ENCODE assay signal across 12 mouse cellular contexts in genomic region chr2:29739368-29739767, GRCm38 (mm10). TPM values are rescaled to one million over a fixed set of nuclear protein-coding genes. Genes with fewer than 3 reads are reported as not detected.
DNase-seq lines count a peak whose midpoint lies in the region; ATAC-seq and TF ChIP-seq lines count a peak whose summit lies in the region.
"Had no signal": no experiment of that assay in that cellular context is flagged by ENCODE, and none has a peak within 500 bp of the region (broad histone marks: within the 10 kb centered on the region; RNA-seq: fewer than 3 reads in every experiment).

No protein-coding gene starts in this region.

- H3K9ac ChIP-seq in heart, adult 2 months (ENCODE audit: low read depth, low read length) = no peak overlapping the region
- no peak overlapping the region for H3K9ac ChIP-seq in heart, embryonic 12.5 days
- H3K9ac ChIP-seq in liver, embryonic 14.5 days (replicated peaks) = no peak overlapping the region
- peak overlapping the region; percentile 5; the same call in 1 of the 2 replicates for H3K9ac ChIP-seq in stomach, embryonic 16.5 days (ENCODE audit: low read length)
- H3K9ac ChIP-seq: midbrain, embryonic 13.5 days had no signal

- TF ChIP-seq EP300 in heart, adult 2 months (IDR thresholded peaks at IDR 0.05; ENCODE audit: insufficient read depth, low read depth, low read length) = no peak
- no peak for TF ChIP-seq EP300 in liver, embryonic 14.5 days (IDR thresholded peaks at IDR 0.05; ENCODE audit: low read depth)

- TF ChIP-seq CTCF in heart, adult 2 months (IDR thresholded peaks at IDR 0.05) = peak; percentile 24
- no peak for TF ChIP-seq CTCF in lung, adult 2 months (IDR thresholded peaks at IDR 0.05; ENCODE audit: insufficient read depth, low read length)
- 0 out of 2 replicates have a peak, but pooled peaks have one; percentile 27 for TF ChIP-seq CTCF in liver, embryonic 14.5 days (IDR thresholded peaks at IDR 0.05; ENCODE audit: low read depth)
- no peak for TF ChIP-seq CTCF in cerebellum, adult 2 months (IDR thresholded peaks at IDR 0.05; ENCODE audit: borderline replicate concordance, insufficient read depth, low read depth, low read length)

- no peaks in the 10 kb centered on the region for H3K36me3 ChIP-seq in heart, adult 2 months (ENCODE audit: control insufficient read depth, insufficient read depth, low read length)
- H3K36me3 ChIP-seq in heart, embryonic 12.5 days = peaks cover 61% of the 10 kb centered on the region
- peaks cover 4% of the 10 kb centered on the region; the same call in 1 of the 2 replicates for H3K36me3 ChIP-seq in liver, embryonic 14.5 days (replicated peaks; ENCODE audit: control insufficient read depth, insufficient read depth, low read depth)
- H3K36me3 ChIP-seq in stomach, embryonic 16.5 days (ENCODE audit: control insufficient read depth, insufficient read depth, low read length) = peaks cover 10% of the 10 kb centered on the region; the same call in 1 of the 2 replicates
- H3K36me3 ChIP-seq in midbrain, embryonic 10.5 days = peaks cover 60% of the 10 kb centered on the region

- H3K79me2 ChIP-seq in heart, adult 2 months (replicated peaks; ENCODE audit: control insufficient read depth, insufficient read depth, low read length) = no peaks in the 10 kb centered on the region

- H3K4me3 ChIP-seq in heart, adult 2 months = no peak overlapping the region
- H3K4me3 ChIP-seq in heart, embryonic 12.5 days = no peak overlapping the region
- no peak overlapping the region for H3K4me3 ChIP-seq in lung, adult 2 months (replicated peaks; ENCODE audit: extremely low read depth, low read depth, low read length)
- no peak overlapping the region for H3K4me3 ChIP-seq in liver, embryonic 14.5 days (ENCODE audit: insufficient read depth in 1 of 2, low read depth in 2 of 2, low read length in 2 of 2)
- H3K4me3 ChIP-seq in stomach, embryonic 16.5 days (replicated peaks; ENCODE audit: low read length) = no peak overlapping the region
- H3K4me3 ChIP-seq in midbrain, embryonic 10.5 days = no peak overlapping the region
- no peak overlapping the region for H3K4me3 ChIP-seq in cerebellum, adult 2 months (replicated peaks; ENCODE audit: insufficient read depth, low read depth, low read length)
- H3K4me3 ChIP-seq: midbrain, embryonic 13.5 days had no signal

- no peak for ATAC-seq in heart, embryonic 12.5 days (ENCODE audit: insufficient number of reproducible peaks, low FRiP score)
- ATAC-seq in liver, embryonic 14.5 days (ENCODE audit: insufficient read depth) = no peak
- ATAC-seq in stomach, embryonic 16.5 days (ENCODE audit: insufficient read depth, low FRiP score) = no peak
- ATAC-seq: midbrain, embryonic 13.5 days had no signal

- H3K4me2 ChIP-seq in heart, embryonic 12.5 days = no peak overlapping the region
- no peak overlapping the region for H3K4me2 ChIP-seq in liver, embryonic 14.5 days (ENCODE audit: low read depth)
- no peak overlapping the region for H3K4me2 ChIP-seq in stomach, embryonic 16.5 days (ENCODE audit: low read depth, low read length)
- H3K4me2 ChIP-seq: midbrain, embryonic 13.5 days had no signal

- 71% methylated on average over 5 of the region's 5 CpGs for WGBS in heart, adult 2 months
- WGBS in heart, embryonic 12.5 days = 69% methylated on average over 5 of the region's 5 CpGs
- 53% methylated on average over 5 of the region's 5 CpGs for whole genome bisulfite sequencing in lung, adult 2 months
- 33% methylated on average over 5 of the region's 5 CpGs for WGBS in liver, embryonic 14.5 days (ENCODE audit: insufficient replicate concordance)
- WGBS in stomach, embryonic 16.5 days = 46% methylated on average over 5 of the region's 5 CpGs
- 77% methylated on average over 5 of the region's 5 CpGs for WGBS in midbrain, embryonic 10.5 days
- WGBS in cerebellum, adult 2 months = 74% methylated on average over 5 of the region's 5 CpGs

- no peaks in the 10 kb centered on the region for H3K9me3 ChIP-seq in heart, embryonic 12.5 days (replicated peaks)
- H3K9me3 ChIP-seq in liver, embryonic 14.5 days (ENCODE audit: control insufficient read depth, low read length) = no peaks in the 10 kb centered on the region
- no peaks in the 10 kb centered on the region for H3K9me3 ChIP-seq in stomach, embryonic 16.5 days (replicated peaks; ENCODE audit: control insufficient read depth, low read length)
- no peaks in the 10 kb centered on the region for H3K9me3 ChIP-seq in midbrain, embryonic 10.5 days (replicated peaks)
- H3K9me3 ChIP-seq: midbrain, embryonic 13.5 days had no signal

- no peak overlapping the region for H3K27ac ChIP-seq in heart, adult 2 months
- H3K27ac ChIP-seq in heart, embryonic 12.5 days (ENCODE audit: poor library complexity, severe bottlenecking) = no peak overlapping the region
- H3K27ac ChIP-seq in liver, embryonic 14.5 days = no peak overlapping the region
- peak overlapping the region; percentile 44 for H3K27ac ChIP-seq in stomach, embryonic 16.5 days (ENCODE audit: low read length)
- H3K27ac ChIP-seq in midbrain, embryonic 10.5 days (replicated peaks) = no peak overlapping the region
- H3K27ac ChIP-seq in cerebellum, adult 2 months (ENCODE audit: insufficient read depth, low read length) = no peak overlapping the region
- H3K27ac ChIP-seq: midbrain, embryonic 13.5 days had no signal

- TF ChIP-seq POLR2A in heart, adult 2 months (IDR thresholded peaks at IDR 0.05; ENCODE audit: insufficient read depth, low read depth, low read length) = no peak
- TF ChIP-seq POLR2A in lung, adult 2 months (IDR thresholded peaks at IDR 0.05; ENCODE audit: borderline replicate concordance, extremely low read depth, low read depth, low read length) = no peak
- TF ChIP-seq POLR2A in cerebellum, adult 2 months (IDR thresholded peaks at IDR 0.05; ENCODE audit: borderline replicate concordance, insufficient read depth, low read length) = no peak

- DNase-seq in heart, adult 2 months = peak in 1 of 2 experiments; percentile 46
- peak; percentile 38 for DNase-seq in lung, postnatal 10 days
- no peak for DNase-seq in lung, adult 2 months
- no peak for DNase-seq in liver, embryonic 14.5 days (ENCODE audit: low read depth in 3 of 3, low spot score in 3 of 3)
- no peak for DNase-seq in midbrain, embryonic 10.5 days (ENCODE audit: low spot score)
- no peak for DNase-seq in cerebellum, adult 2 months

- intact Hi-C loops in heart, adult 2 months (cut with DNase I) = no loop called here

- H3K4me1 ChIP-seq in heart, adult 2 months (ENCODE audit: control insufficient read depth, insufficient read depth, low read length) = no peaks in the 10 kb centered on the region
- H3K4me1 ChIP-seq in heart, embryonic 12.5 days (replicated peaks) = peaks cover 16% of the 10 kb centered on the region; the same call in 1 of the 2 replicates
- H3K4me1 ChIP-seq in lung, adult 2 months (ENCODE audit: control insufficient read depth, insufficient read depth, low read length) = no peaks in the 10 kb centered on the region
- H3K4me1 ChIP-seq in liver, embryonic 14.5 days (replicated peaks; ENCODE audit: control insufficient read depth in 2 of 2, insufficient read depth in 2 of 2, low read length in 1 of 2) = no peaks in the 10 kb centered on the region
- H3K4me1 ChIP-seq in stomach, embryonic 16.5 days (ENCODE audit: control insufficient read depth, insufficient read depth, low read length) = 0 out of 2 replicates have a peak, but pooled peaks cover 3% of the 10 kb centered on the region
- H3K4me1 ChIP-seq in midbrain, embryonic 10.5 days = 0 out of 2 replicates have a peak, but pooled peaks cover 3% of the 10 kb centered on the region
- peaks cover 8% of the 10 kb centered on the region; the same call in 1 of the 2 replicates for H3K4me1 ChIP-seq in cerebellum, adult 2 months (ENCODE audit: control insufficient read depth, insufficient read depth, low read length)
- H3K4me1 ChIP-seq: midbrain, embryonic 13.5 days had no signal

- H3K27me3 ChIP-seq in heart, adult 2 months (ENCODE audit: control insufficient read depth, insufficient read depth, low read length) = no peaks in the 10 kb centered on the region
- no peaks in the 10 kb centered on the region for H3K27me3 ChIP-seq in heart, embryonic 12.5 days (replicated peaks)
- H3K27me3 ChIP-seq in liver, embryonic 14.5 days (ENCODE audit: control insufficient read depth, insufficient read depth, low read length) = no peaks in the 10 kb centered on the region
- no peaks in the 10 kb centered on the region for H3K27me3 ChIP-seq in stomach, embryonic 16.5 days (ENCODE audit: control insufficient read depth, insufficient read depth, low read length)
- H3K27me3 ChIP-seq in midbrain, embryonic 10.5 days (ENCODE audit: low read depth, poor library complexity, severe bottlenecking) = no peaks in the 10 kb centered on the region
- no peaks in the 10 kb centered on the region for H3K27me3 ChIP-seq in cerebellum, adult 2 months (ENCODE audit: control insufficient read depth, insufficient read depth, low read length)
- H3K27me3 ChIP-seq: midbrain, embryonic 13.5 days had no signal

RNA-seq across cellular contexts. Expression of gene Gm13420, which starts 12.1 kb away (rescaled TPM):
- not detected for total RNA-seq in heart, adult 2 months (2021)
- polyA plus RNA-seq in heart, adult 2 months (2012; rRNA removed) = not detected in 2 replicates
- not detected in 2 replicates for polyA plus RNA-seq in heart, embryonic 12.5 days (2016; fragmentation: Nextera tagmentation; extraction: Ambion mirVana)
- 0.11 and 0.42 TPM in 2 replicates for polyA plus RNA-seq in lung, adult 2 months (2012; rRNA removed)
- 0.39 and 0.64 TPM in 2 replicates for polyA plus RNA-seq in liver, embryonic 14.5 days (2012; rRNA removed)
- 0.34 and 0.38 TPM in 2 replicates for polyA plus RNA-seq in liver, embryonic 14.5 days (2014; fragmentation: Nextera tagmentation; extraction: Ambion mirVana)
- polyA plus RNA-seq in stomach, embryonic 16.5 days (2015; fragmentation: Nextera tagmentation; extraction: Ambion mirVana) = 0.74 and 0.91 TPM in 2 replicates
- not detected in 2 replicates for polyA plus RNA-seq in midbrain, embryonic 10.5 days (2016; fragmentation: Nextera tagmentation; extraction: Ambion mirVana)
- 0.19 and 0.28 TPM in 2 replicates for polyA plus RNA-seq in cerebellum, adult 2 months (2012; rRNA removed)
- total RNA-seq: heart, postnatal 36 days had no signal

RNA-seq across cellular contexts. Expression of gene Gm13547, which starts 19.7 kb away (rescaled TPM):
- not detected for total RNA-seq in heart, adult 2 months (2021)
- polyA plus RNA-seq in heart, adult 2 months (2012; rRNA removed) = not detected in 2 replicates
- polyA plus RNA-seq in heart, embryonic 12.5 days (2016; fragmentation: Nextera tagmentation; extraction: Ambion mirVana) = 0.44 TPM in 1 of 2 replicates, not detected in the other
- polyA plus RNA-seq in lung, adult 2 months (2012; rRNA removed) = not detected in 2 replicates
- not detected in 2 replicates for polyA plus RNA-seq in liver, embryonic 14.5 days (2012; rRNA removed)
- polyA plus RNA-seq in liver, embryonic 14.5 days (2014; fragmentation: Nextera tagmentation; extraction: Ambion mirVana) = not detected in 2 replicates
- not detected in 2 replicates for polyA plus RNA-seq in stomach, embryonic 16.5 days (2015; fragmentation: Nextera tagmentation; extraction: Ambion mirVana)
- polyA plus RNA-seq in midbrain, embryonic 10.5 days (2016; fragmentation: Nextera tagmentation; extraction: Ambion mirVana) = 0.56 TPM in 1 of 2 replicates, not detected in the other
- not detected in 2 replicates for polyA plus RNA-seq in cerebellum, adult 2 months (2012; rRNA removed)
- total RNA-seq: heart, postnatal 36 days; layer of hippocampus, postnatal 14 days had no signal
- polyA plus RNA-seq: cortical plate, adult 2 months had no signal

RNA-seq across cellular contexts. Expression of gene Coq4, which starts 47.9 kb away (rescaled TPM):
- total RNA-seq in heart, adult 2 months (2021) = 10 to 100 TPM; 15.8 to 22.7 TPM
- polyA plus RNA-seq in heart, adult 2 months (2012; rRNA removed) = 28.6 and 38.6 TPM in 2 replicates
- polyA plus RNA-seq in heart, embryonic 12.5 days (2016; fragmentation: Nextera tagmentation; extraction: Ambion mirVana) = 21.8 and 23.8 TPM in 2 replicates
- 40.6 and 44.8 TPM in 2 replicates for polyA plus RNA-seq in lung, adult 2 months (2012; rRNA removed)
- 8.4 and 10.0 TPM in 2 replicates for polyA plus RNA-seq in liver, embryonic 14.5 days (2012; rRNA removed)
- 11.6 and 13.4 TPM in 2 replicates for polyA plus RNA-seq in liver, embryonic 14.5 days (2014; fragmentation: Nextera tagmentation; extraction: Ambion mirVana)
- polyA plus RNA-seq in stomach, embryonic 16.5 days (2015; fragmentation: Nextera tagmentation; extraction: Ambion mirVana) = 34.5 and 34.6 TPM in 2 replicates
- 48.1 and 48.6 TPM in 2 replicates for polyA plus RNA-seq in midbrain, embryonic 10.5 days (2016; fragmentation: Nextera tagmentation; extraction: Ambion mirVana)
- 28.2 TPM in 2 replicates for polyA plus RNA-seq in cerebellum, adult 2 months (2012; rRNA removed)

RNA-seq across cellular contexts. Expression of gene Trub2, which starts 48.9 kb away (rescaled TPM):
- total RNA-seq in heart, adult 2 months (2021) = 10 to 100 TPM; 24.4 to 32.5 TPM
- polyA plus RNA-seq in heart, adult 2 months (2012; rRNA removed) = 34.0 and 44.3 TPM in 2 replicates
- 25.8 and 26.6 TPM in 2 replicates for polyA plus RNA-seq in heart, embryonic 12.5 days (2016; fragmentation: Nextera tagmentation; extraction: Ambion mirVana)
- polyA plus RNA-seq in lung, adult 2 months (2012; rRNA removed) = 23.7 and 36.8 TPM in 2 replicates
- polyA plus RNA-seq in liver, embryonic 14.5 days (2012; rRNA removed) = 11.2 and 15.1 TPM in 2 replicates
- 9.3 and 11.8 TPM in 2 replicates for polyA plus RNA-seq in liver, embryonic 14.5 days (2014; fragmentation: Nextera tagmentation; extraction: Ambion mirVana)
- 25.2 and 30.9 TPM in 2 replicates for polyA plus RNA-seq in stomach, embryonic 16.5 days (2015; fragmentation: Nextera tagmentation; extraction: Ambion mirVana)
- 54.2 and 62.4 TPM in 2 replicates for polyA plus RNA-seq in midbrain, embryonic 10.5 days (2016; fragmentation: Nextera tagmentation; extraction: Ambion mirVana)
- 39.9 and 42.8 TPM in 2 replicates for polyA plus RNA-seq in cerebellum, adult 2 months (2012; rRNA removed)

Comparison
In these comparisons a context has a peak if more than half of its experiments do, and no peak if none do; other contexts are left out.
1. CTCF ChIP-seq: peak in heart, adult 2 months (single experiment) and liver, embryonic 14.5 days (single experiment); none in lung, adult 2 months (single experiment) and cerebellum, adult 2 months (single experiment).